Mouse (Mus musculus) adrenal gland, adult 18-20 months (tissue): Measurements from ENCODE around the gene Nps. TPM values are rescaled to one million over a fixed set of nuclear protein-coding genes. Genes with fewer than 3 reads are reported as not detected.

Source experiments
- total RNA-seq, 2 experiments: library from RNA; stranded (reverse); gene quantifications; 1 replicate in 1 of 2; 2 replicates in 1 of 2; pipeline ENCODE4 v1.2.3; 2021

The Nps gene
- total RNA-seq, 2 experiments from 2014 or later, result not detected

Other genes starting within 250 kb of the Nps start
- gene Foxi2, start 151.6 kb downstream of the Nps start, total RNA-seq, result not detected